Comparison of ENCODE assay signal across 8 mouse cellular contexts in the genomic region with DNA sequence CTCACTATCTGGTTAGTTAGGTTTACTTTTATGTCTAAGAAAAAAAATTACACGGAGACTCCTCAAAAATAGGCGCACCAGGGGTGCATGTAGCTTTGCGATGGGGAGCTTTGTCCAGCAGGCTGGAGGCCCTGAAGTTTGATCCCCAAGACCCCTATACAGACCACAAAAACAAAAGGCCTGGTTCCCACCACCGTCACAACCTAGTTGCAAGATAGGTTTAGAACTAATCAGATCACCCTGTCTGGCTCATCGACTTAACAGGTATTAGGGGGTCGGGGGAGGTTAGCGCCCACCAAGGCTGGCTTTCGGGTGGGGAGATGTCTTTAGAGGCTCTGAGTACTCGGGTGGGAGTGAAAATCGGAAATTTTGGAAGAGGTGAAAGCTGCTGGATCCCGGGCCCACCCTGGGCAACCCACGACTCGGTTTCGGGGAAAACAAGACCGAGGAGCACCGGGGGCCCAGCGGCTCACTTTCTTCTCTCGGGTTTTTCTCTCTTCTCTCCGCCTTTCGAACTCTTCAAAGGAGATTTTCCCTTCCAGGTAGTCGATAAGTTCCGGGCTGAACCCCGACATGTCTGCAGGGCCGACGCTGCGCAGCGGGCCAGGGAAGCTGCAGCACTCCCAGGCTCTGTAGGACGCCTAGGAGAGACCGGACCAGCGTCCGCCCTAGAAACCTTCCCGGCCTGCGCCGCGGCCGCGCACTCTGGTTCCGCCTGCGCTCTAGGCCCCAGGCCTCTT. TPM values are rescaled to one million over a fixed set of nuclear protein-coding genes. Genes with fewer than 3 reads are reported as not detected.
DNase-seq lines count a peak whose midpoint lies in the region; ATAC-seq and TF ChIP-seq lines count a peak whose summit lies in the region.

Gene Gtf3c3, minus strand, starts transcription at position 632 of the 740 bp plus-strand sequence.

- no peak for TF ChIP-seq CTCF in ES-Bruce4 (IDR thresholded peaks at IDR 0.05; ENCODE audit: low read depth, low read length)
- no peak for TF ChIP-seq CTCF in lung, adult 2 months (IDR thresholded peaks at IDR 0.05; ENCODE audit: insufficient read depth, low read length)

- DNase-seq in forebrain, embryonic 14.5 days (ENCODE audit: low spot score): peak; percentile 79
- peak; percentile 42 for DNase-seq in heart, postnatal 25 days (ENCODE audit: low spot score)
- peak; percentile 76 to 80 for DNase-seq in layer of hippocampus, adult 18-20 months (ENCODE audit: low spot score in 2 of 2)
- peak; percentile 68 for DNase-seq in lung, adult 2 months
- DNase-seq in thymus, adult 18-20 months: peak; percentile 51 to 60

- no peaks in the 10 kb centered on the region for H3K27me3 ChIP-seq in ES-Bruce4 (ENCODE audit: control insufficient read depth, insufficient read depth, low read length, poor library complexity, severe bottlenecking)
- no peaks in the 10 kb centered on the region for H3K27me3 ChIP-seq in forebrain, embryonic 14.5 days (replicated peaks; ENCODE audit: control insufficient read depth, insufficient read depth, low read length)

- peaks cover 2% of the 10 kb centered on the region; the same call in 1 of the 2 replicates for H3K36me3 ChIP-seq in ES-Bruce4 (ENCODE audit: control insufficient read depth, insufficient read depth, low read length, poor library complexity, severe bottlenecking)
- H3K36me3 ChIP-seq in forebrain, embryonic 14.5 days (ENCODE audit: control insufficient read depth, insufficient read depth, low read length): peaks cover 4% of the 10 kb centered on the region

- peak within 1 kb of the TSS; percentile 87 for H3K9ac ChIP-seq in ES-Bruce4 (ENCODE audit: low read depth, poor library complexity, severe bottlenecking)
- peak within 1 kb of the TSS; percentile 86 for H3K9ac ChIP-seq in forebrain, embryonic 14.5 days (ENCODE audit: low read length)

- TF ChIP-seq POLR2A in ES-Bruce4 (IDR thresholded peaks at IDR 0.05; ENCODE audit: insufficient read depth, low read length): no peak
- TF ChIP-seq POLR2A in lung, adult 2 months (IDR thresholded peaks at IDR 0.05; ENCODE audit: borderline replicate concordance, extremely low read depth, low read depth, low read length): peak; percentile 81; the same call in 1 of the 2 replicates

- H3K9me3 ChIP-seq in ES-Bruce4 (replicated peaks; ENCODE audit: control insufficient read depth, insufficient read depth, low read length, poor library complexity, severe bottlenecking): no peaks in the 10 kb centered on the region
- no peaks in the 10 kb centered on the region for H3K9me3 ChIP-seq in forebrain, embryonic 14.5 days (replicated peaks; ENCODE audit: control insufficient read depth, low read length)

- H3K4me1 ChIP-seq in ES-Bruce4 (ENCODE audit: control insufficient read depth, insufficient read depth, low read length): no peaks in the 10 kb centered on the region
- peaks cover 7% of the 10 kb centered on the region; the same call in 1 of the 2 replicates for H3K4me1 ChIP-seq in forebrain, embryonic 14.5 days (ENCODE audit: control insufficient read depth, insufficient read depth, low read length)
- peaks cover 3% of the 10 kb centered on the region; the same call in 1 of the 2 replicates for H3K4me1 ChIP-seq in lung, adult 2 months (ENCODE audit: control insufficient read depth, insufficient read depth, low read length)

- ATAC-seq in cerebellum, adult (ENCODE audit: insufficient number of reproducible peaks, low FRiP score, low TSS enrichment): peak; percentile 97
- ATAC-seq in forebrain, embryonic 14.5 days: peak; percentile 99
- ATAC-seq in neutrophil, adult 5-6 weeks (ENCODE audit: extremely low read depth, insufficient number of reproducible peaks, low FRiP score, poor library complexity, severe bottlenecking): peak; percentile 72

- TF ChIP-seq EP300 in ES-Bruce4 (IDR thresholded peaks at IDR 0.05; ENCODE audit: insufficient read depth, low read depth, low read length): no peak

- WGBS in forebrain, embryonic 14.5 days: 3% methylated on average over 39 of the region's 39 CpGs
- 2% methylated on average over 39 of the region's 39 CpGs for WGBS in lung, adult 2 months

- peak within 1 kb of the TSS; percentile 76 for H3K4me3 ChIP-seq in ES-Bruce4 (ENCODE audit: low read depth, low read length)
- H3K4me3 ChIP-seq in forebrain, embryonic 14.5 days (ENCODE audit: low read depth, low read length): peak within 1 kb of the TSS; percentile 69
- H3K4me3 ChIP-seq in lung, adult 2 months (replicated peaks; ENCODE audit: extremely low read depth, low read depth, low read length): peak within 1 kb of the TSS; percentile 89

- peak within 1 kb of the TSS; percentile 79 for H3K4me2 ChIP-seq in forebrain, embryonic 14.5 days (ENCODE audit: low read length)

- intact Hi-C loops in heart, postnatal 25 days (cut with DNase I): loop anchor here (10.0 kb wide), 1 partner anchor 536 kb away; no protein-coding TSS in a partner anchor

- no peak within 1 kb of the TSS for H3K27ac ChIP-seq in ES-Bruce4 (ENCODE audit: insufficient read depth, low read length)
- H3K27ac ChIP-seq in forebrain, embryonic 14.5 days (ENCODE audit: low read depth, low read length): no peak within 1 kb of the TSS

RNA-seq across cellular contexts. Expression of gene Gtf3c3, which starts in this region (rescaled TPM):
- polyA plus RNA-seq in ES-Bruce4 (2011; ENCODE audit: insufficient read depth, insufficient read length, low read depth, missing spikeins): 42.4 and 47.2 TPM in 2 replicates
- 19.0 and 24.4 TPM in 2 replicates for polyA plus RNA-seq in forebrain, embryonic 14.5 days (2014; fragmentation: Nextera tagmentation; extraction: Ambion mirVana)
- total RNA-seq in heart, postnatal 25 days (2021): 10 to 100 TPM; 12.9 to 15.5 TPM
- 10 to 100 TPM; 23.9 to 24.7 TPM for total RNA-seq in layer of hippocampus, adult 18-20 months (2021)
- polyA plus RNA-seq in lung, adult 2 months (2012; rRNA removed): 2.6 and 4.5 TPM in 2 replicates
- 19.8 and 23.4 TPM in 2 replicates for total RNA-seq in neutrophil, adult 5-6 weeks (2017)
